Mouse (Mus musculus) MEL (cell line): ENCODE data around the gene Cactin.

ENCODE experiments used
- CTCF ChIP-seq, 3 experiments: IDR thresholded peaks in 2 of 3; conservative IDR thresholded peaks in 1 of 3; 2 replicates each; pipeline ENCODE4 v1.5.1; 2011 to 2012; ENCODE audit warnings: low read length in 3 of 3, low read depth in 2 of 3, mild to moderate bottlenecking in 2 of 3, improper control_type of control experiment in 1 of 3, inconsistent platforms in 1 of 3, mixed read lengths in 1 of 3, moderate library complexity in 1 of 3; ENCODE audit not compliant: control insufficient read depth in 1 of 3, insufficient read depth in 1 of 3, poor library complexity in 1 of 3, severe bottlenecking in 1 of 3
- GABPA ChIP-seq: IDR thresholded peaks from 2 replicates; pipeline ENCODE4 v1.6.1; 2012; ENCODE audit warnings: low read depth, mild to moderate bottlenecking, inconsistent platforms, low read length, improper control_type of control experiment, moderate library complexity
- GATA1 ChIP-seq: IDR thresholded peaks from 2 replicates; pipeline ENCODE4 v1.6.1; 2011; ENCODE audit warnings: low read depth, low read length, improper control_type of control experiment
- KAT2A ChIP-seq: conservative IDR thresholded peaks from 2 replicates; pipeline ENCODE4 v1.6.1; 2012; ENCODE audit warnings: low read depth, low read length, improper control_type of control experiment, inconsistent platforms
- MEF2A ChIP-seq: IDR thresholded peaks from 2 replicates; pipeline ENCODE4 v1.6.1; 2014; ENCODE audit warnings: low read depth, mild to moderate bottlenecking, inconsistent platforms, low read length, improper control_type of control experiment; ENCODE audit not compliant: poor library complexity, insufficient replicate concordance, severe bottlenecking; ENCODE audit errors: extremely low read depth
- POLR2A ChIP-seq, 2 experiments: IDR thresholded peaks; 2 replicates each; pipeline ENCODE4 v1.6.1; 2011 to 2012; ENCODE audit warnings: low read length in 2 of 2, mild to moderate bottlenecking in 2 of 2, control low read depth in 1 of 2, improper control_type of control experiment in 1 of 2, low read depth in 1 of 2, moderate library complexity in 1 of 2; ENCODE audit not compliant: control insufficient read depth in 1 of 2, insufficient read depth in 1 of 2, poor library complexity in 1 of 2
- SMC3 ChIP-seq: IDR thresholded peaks from 2 replicates; pipeline ENCODE4 v1.6.1; 2011; ENCODE audit warnings: low read depth, low read length, improper control_type of control experiment
- UBTF ChIP-seq: IDR thresholded peaks from 2 replicates; pipeline ENCODE4 v1.6.1; 2012; ENCODE audit warnings: low read depth, mild to moderate bottlenecking, inconsistent platforms, low read length, improper control_type of control experiment, moderate library complexity, borderline replicate concordance; ENCODE audit not compliant: insufficient read depth

DNA sequence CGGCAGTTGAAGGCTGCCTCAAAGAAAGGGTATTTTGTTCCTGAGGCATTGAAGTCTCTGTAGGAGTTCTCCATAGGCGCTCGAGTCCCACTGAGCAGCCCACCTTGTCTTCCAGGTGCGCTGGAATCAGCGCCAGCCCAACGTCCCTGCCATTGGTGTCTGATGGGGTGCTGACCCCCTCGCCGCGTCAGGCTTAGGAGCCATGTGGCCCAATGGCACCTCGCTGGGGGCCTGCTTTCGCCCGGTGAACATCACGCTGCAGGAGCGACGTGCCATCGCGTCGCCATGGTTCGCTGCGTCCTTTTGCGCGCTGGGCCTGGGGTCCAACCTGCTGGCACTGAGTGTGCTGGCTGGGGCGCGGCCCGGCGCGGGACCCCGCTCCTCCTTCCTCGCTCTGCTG lies 11.4 kb downstream of the Cactin start:
- TF ChIP-seq KAT2A (no peak), CTCF (IDR thresholded peaks at IDR 0.05 in 2 of 3, conservative IDR thresholded peaks at IDR 0.05 in 1 of 3; ENCODE audit: control insufficient read depth in 1 of 3, insufficient read depth in 1 of 3, low read depth in 2 of 3, low read length in 3 of 3, poor library complexity in 1 of 3, severe bottlenecking in 1 of 3) (no peak), SMC3 (no peak), MEF2A (no peak), POLR2A (IDR thresholded peaks at IDR 0.05; ENCODE audit: control insufficient read depth in 1 of 2, insufficient read depth in 1 of 2, low read depth in 1 of 2, low read length in 2 of 2, poor library complexity in 1 of 2) (no peak), GATA1 (no peak), GABPA (no peak), UBTF (no peak)
